Mouse (Mus musculus): ENCODE measurements around the gene Slc22a3. TPM values are rescaled to one million over a fixed set of nuclear protein-coding genes. Genes with fewer than 3 reads are reported as not detected.

The Slc22a3 gene
- polyA plus RNA-seq, 1 experiment from 2014 or later, result 0.46 TPM

- no peaks in the 10 kb centered on the region for H3K36me3 ChIP-seq (ENCODE audit: control insufficient read depth, insufficient read depth, low read length)
- H3K4me3 ChIP-seq (replicated peaks; ENCODE audit: low read length), result no peak overlapping the region
- WGBS, result 65% methylated on average over 16 of the region's 16 CpGs
- no peak overlapping the region for H3K4me2 ChIP-seq (ENCODE audit: low read depth, low read length)
- ATAC-seq (ENCODE audit: insufficient read depth, low FRiP score), result no peak
- H3K27me3 ChIP-seq (ENCODE audit: control insufficient read depth, insufficient read depth, low read length), result no peaks in the 10 kb centered on the region
- peaks cover 6% of the 10 kb centered on the region; the same call in 1 of the 2 replicates for H3K4me1 ChIP-seq (ENCODE audit: control insufficient read depth, insufficient read depth, low read length)
- no peak overlapping the region for H3K27ac ChIP-seq (ENCODE audit: low read length)
- H3K9me3 ChIP-seq (replicated peaks; ENCODE audit: control insufficient read depth, low read length), result no peaks in the 10 kb centered on the region
- H3K9ac ChIP-seq (ENCODE audit: low read length), result no peak overlapping the region
Observed at GRCm38 (mm10) chr17:12420886-12421574, 86.5 kb downstream of the Slc22a3 start.

- peaks cover 17% of the 10 kb centered on the region for H3K4me1 ChIP-seq (ENCODE audit: control insufficient read depth, insufficient read depth, low read length)
- H3K9me3 ChIP-seq (replicated peaks; ENCODE audit: control insufficient read depth, low read length), result no peaks in the 10 kb centered on the region
- H3K4me3 ChIP-seq (replicated peaks; ENCODE audit: low read length), result no peak overlapping the region
- no peaks in the 10 kb centered on the region for H3K27me3 ChIP-seq (ENCODE audit: control insufficient read depth, insufficient read depth, low read length)
- no peaks in the 10 kb centered on the region for H3K36me3 ChIP-seq (ENCODE audit: control insufficient read depth, insufficient read depth, low read length)
- H3K4me2 ChIP-seq (ENCODE audit: low read depth, low read length), result no peak overlapping the region
- H3K9ac ChIP-seq (ENCODE audit: low read length), result no peak overlapping the region
- no peak overlapping the region for H3K27ac ChIP-seq (ENCODE audit: low read length)
- 57% methylated on average over 19 of the region's 19 CpGs for WGBS
- ATAC-seq (ENCODE audit: insufficient read depth, low FRiP score), result no peak
Observed at GRCm38 (mm10) chr17:12419491-12420079, 87.9 kb downstream of the Slc22a3 start.

- no peaks in the 10 kb centered on the region for H3K27me3 ChIP-seq (ENCODE audit: control insufficient read depth, insufficient read depth, low read length)
- no peak overlapping the region for H3K9ac ChIP-seq (ENCODE audit: low read length)
- H3K4me1 ChIP-seq (ENCODE audit: control insufficient read depth, insufficient read depth, low read length), result peaks cover 21% of the 10 kb centered on the region
- H3K4me3 ChIP-seq (replicated peaks; ENCODE audit: low read length), result no peak overlapping the region
- H3K27ac ChIP-seq (ENCODE audit: low read length), result 0 out of 2 replicates have a peak overlapping the region, but pooled peaks have one; percentile 14
- 37% methylated on average over 6 of the region's 6 CpGs for whole genome bisulfite sequencing
- ATAC-seq (ENCODE audit: insufficient read depth, low FRiP score), result peak; percentile 44; the same call in 1 of the 2 replicates
- H3K9me3 ChIP-seq (replicated peaks; ENCODE audit: control insufficient read depth, low read length), result no peaks in the 10 kb centered on the region
- H3K4me2 ChIP-seq (ENCODE audit: low read depth, low read length), result no peak overlapping the region
- H3K36me3 ChIP-seq (ENCODE audit: control insufficient read depth, insufficient read depth, low read length), result no peaks in the 10 kb centered on the region
Observed at GRCm38 (mm10) chr17:12416250-12416895, 91.1 kb downstream of the Slc22a3 start.

GRCm38 (mm10) chr17:12415741-12416140 is 91.8 kb downstream of the Slc22a3 start:
- H3K4me2 ChIP-seq (ENCODE audit: low read depth, low read length), result no peak overlapping the region
- ATAC-seq (ENCODE audit: insufficient read depth, low FRiP score), result no peak; the same call in 1 of the 2 replicates
- H3K4me1 ChIP-seq (ENCODE audit: control insufficient read depth, insufficient read depth, low read length), result peaks cover 21% of the 10 kb centered on the region
- no peaks in the 10 kb centered on the region for H3K27me3 ChIP-seq (ENCODE audit: control insufficient read depth, insufficient read depth, low read length)
- H3K9me3 ChIP-seq (replicated peaks; ENCODE audit: control insufficient read depth, low read length), result no peaks in the 10 kb centered on the region
- H3K9ac ChIP-seq (ENCODE audit: low read length), result no peak overlapping the region
- peak overlapping the region; percentile 70 for H3K27ac ChIP-seq (ENCODE audit: low read length)
- no peak overlapping the region for H3K4me3 ChIP-seq (replicated peaks; ENCODE audit: low read length)
- WGBS, result 37% methylated on average over 5 of the region's 5 CpGs
- H3K36me3 ChIP-seq (ENCODE audit: control insufficient read depth, insufficient read depth, low read length), result no peaks in the 10 kb centered on the region

- peak; percentile 41; the same call in 1 of the 2 replicates for ATAC-seq (ENCODE audit: insufficient read depth, low FRiP score)
- Histone ChIP-seq H3K9ac (ENCODE audit: low read length) (no peak overlapping the region), H3K9me3 (replicated peaks; ENCODE audit: control insufficient read depth, low read length) (no peaks in the 10 kb centered on the region), H3K4me1 (ENCODE audit: control insufficient read depth, insufficient read depth, low read length) (peaks cover 21% of the 10 kb centered on the region), H3K4me2 (ENCODE audit: low read depth, low read length) (no peak overlapping the region), H3K27ac (ENCODE audit: low read length) (peak overlapping the region; percentile 70), H3K36me3 (ENCODE audit: control insufficient read depth, insufficient read depth, low read length) (no peaks in the 10 kb centered on the region), H3K27me3 (ENCODE audit: control insufficient read depth, insufficient read depth, low read length) (no peaks in the 10 kb centered on the region), H3K4me3 (replicated peaks; ENCODE audit: low read length) (no peak overlapping the region)
- 31% methylated on average over 15 of the region's 15 CpGs for WGBS
Observed at GRCm38 (mm10) chr17:12415031-12415735, 92.3 kb downstream of the Slc22a3 start.

GRCm38 (mm10) chr17:12412891-12413237 is 94.6 kb downstream of the Slc22a3 start:
- Histone ChIP-seq H3K4me2 (ENCODE audit: low read depth, low read length) (no peak overlapping the region), H3K27ac (ENCODE audit: low read length) (no peak overlapping the region; the same call in 1 of the 2 replicates)
- no peak for ATAC-seq (ENCODE audit: insufficient read depth, low FRiP score)

GRCm38 (mm10) chr17:12412181-12412890 is 95.2 kb downstream of the Slc22a3 start:
- WGBS, result 55% methylated on average over 10 of the region's 10 CpGs
- H3K4me2 ChIP-seq (ENCODE audit: low read depth, low read length), result no peak overlapping the region
- ATAC-seq (ENCODE audit: insufficient read depth, low FRiP score), result peak; percentile 45; the same call in 1 of the 2 replicates

More at GRCm38 (mm10) chr17:12412891-12413237, 94.6 kb downstream of the Slc22a3 start:
- Histone ChIP-seq H3K9ac (ENCODE audit: low read length) (no peak overlapping the region), H3K36me3 (ENCODE audit: control insufficient read depth, insufficient read depth, low read length) (no peaks in the 10 kb centered on the region), H3K27me3 (ENCODE audit: control insufficient read depth, insufficient read depth, low read length) (no peaks in the 10 kb centered on the region), H3K4me3 (replicated peaks; ENCODE audit: low read length) (no peak overlapping the region), H3K4me1 (ENCODE audit: control insufficient read depth, insufficient read depth, low read length) (peaks cover 15% of the 10 kb centered on the region), H3K9me3 (replicated peaks; ENCODE audit: control insufficient read depth, low read length) (no peaks in the 10 kb centered on the region)
- 68% methylated on average over 3 of the region's 3 CpGs for WGBS

GRCm38 (mm10) chr17:12409346-12409944 is 98.1 kb downstream of the Slc22a3 start:
- no peak overlapping the region for H3K9ac ChIP-seq (ENCODE audit: low read length)
- no peak overlapping the region for H3K27ac ChIP-seq (ENCODE audit: low read length)
- ATAC-seq (ENCODE audit: insufficient read depth, low FRiP score), result no peak
- no peaks in the 10 kb centered on the region for H3K9me3 ChIP-seq (replicated peaks; ENCODE audit: control insufficient read depth, low read length)
- H3K27me3 ChIP-seq (ENCODE audit: control insufficient read depth, insufficient read depth, low read length), result no peaks in the 10 kb centered on the region
- 69% methylated on average over 11 of the region's 11 CpGs for WGBS
- no peaks in the 10 kb centered on the region for H3K36me3 ChIP-seq (ENCODE audit: control insufficient read depth, insufficient read depth, low read length)
- peaks cover 3% of the 10 kb centered on the region; the same call in 1 of the 2 replicates for H3K4me1 ChIP-seq (ENCODE audit: control insufficient read depth, insufficient read depth, low read length)
- H3K4me2 ChIP-seq (ENCODE audit: low read depth, low read length), result no peak overlapping the region
- H3K4me3 ChIP-seq (replicated peaks; ENCODE audit: low read length), result no peak overlapping the region

More at GRCm38 (mm10) chr17:12412181-12412890, 95.2 kb downstream of the Slc22a3 start:
- Histone ChIP-seq H3K36me3 (ENCODE audit: control insufficient read depth, insufficient read depth, low read length) (no peaks in the 10 kb centered on the region), H3K27ac (ENCODE audit: low read length) (peak overlapping the region; percentile 7; the same call in 1 of the 2 replicates), H3K9me3 (replicated peaks; ENCODE audit: control insufficient read depth, low read length) (no peaks in the 10 kb centered on the region), H3K4me3 (replicated peaks; ENCODE audit: low read length) (no peak overlapping the region), H3K27me3 (ENCODE audit: control insufficient read depth, insufficient read depth, low read length) (no peaks in the 10 kb centered on the region), H3K9ac (ENCODE audit: low read length) (0 out of 2 replicates have a peak overlapping the region, but pooled peaks have one; percentile 7), H3K4me1 (ENCODE audit: control insufficient read depth, insufficient read depth, low read length) (peaks cover 15% of the 10 kb centered on the region)

Measured in stomach, embryonic 16.5 days (tissue).